Mouse (Mus musculus) monocyte, adult 2 months (primary cell): ENCODE measurements around the gene Lkaaear1.

ENCODE experiments used
- DNase-seq, 2 experiments: peaks; one replicate each; pipeline ENCODE4 v3.0.0; 2022; ENCODE audit warnings: low spot score in 2 of 2, low read depth in 1 of 2

Gene Lkaaear1

DNA sequence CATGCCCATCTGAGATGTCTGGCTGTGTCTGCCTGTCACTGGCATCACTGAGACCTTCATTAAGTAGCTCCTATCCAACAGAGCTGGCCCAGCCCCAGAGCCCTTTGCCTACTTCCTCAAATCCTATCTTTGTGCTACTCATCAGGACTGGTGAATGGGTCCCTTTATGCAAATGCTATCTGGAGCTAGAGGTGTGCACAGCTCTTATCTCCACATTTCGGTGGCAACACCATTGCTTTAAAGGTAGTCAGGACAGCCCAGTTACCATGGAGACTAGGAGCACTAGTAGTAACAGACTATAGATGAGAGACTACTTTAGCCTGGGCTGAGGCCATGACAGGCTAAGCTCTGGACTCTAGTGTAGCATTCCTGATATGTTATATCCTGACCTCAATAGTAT lies 13.5 kb downstream of the Lkaaear1 start:
- DNase-seq = no peak

DNA sequence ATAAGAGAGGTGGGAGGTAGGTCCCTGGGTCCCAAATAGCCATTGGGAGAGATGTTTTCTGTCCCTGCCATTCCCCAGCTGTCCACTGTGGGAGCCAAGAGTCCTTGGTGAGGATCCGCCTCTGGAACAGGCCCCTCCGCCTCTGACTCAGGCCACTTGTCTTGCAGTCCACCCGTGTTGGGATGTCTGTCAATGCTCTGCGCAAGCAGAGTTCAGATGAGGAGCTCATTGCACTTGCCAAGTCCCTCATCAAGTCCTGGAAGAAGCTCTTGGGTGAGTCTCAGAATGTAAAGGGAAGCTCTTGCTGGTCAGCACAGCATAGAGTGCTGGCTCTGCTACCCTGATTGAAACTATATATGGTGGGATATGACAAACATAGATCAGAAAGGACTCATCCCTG lies 14.9 kb downstream of the Lkaaear1 start:
- no peak for DNase-seq

- DNase-seq = no peak
Observed at GRCm38 (mm10) chr2:181681978-181682377, 16.3 kb downstream of the Lkaaear1 start.

DNA sequence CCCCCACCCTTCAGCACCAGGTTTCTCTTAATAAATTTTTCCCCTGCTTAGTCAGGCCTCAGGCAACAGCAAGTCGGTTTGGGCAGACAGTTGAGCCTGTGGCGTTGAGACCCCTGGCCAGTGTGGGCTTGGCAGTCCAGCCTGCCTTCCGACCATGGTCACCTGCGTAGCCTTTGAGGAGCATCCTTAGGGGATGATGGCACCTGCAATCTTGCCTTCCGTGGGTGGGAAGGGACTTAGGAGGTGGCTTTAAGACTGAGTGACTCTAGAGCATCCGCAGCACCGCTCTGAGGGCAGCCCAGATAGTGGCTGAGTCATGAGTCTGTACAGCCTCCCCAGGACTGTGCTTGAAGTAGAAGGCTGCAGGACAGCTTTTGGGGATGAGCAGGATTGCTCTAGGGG lies 17.5 kb downstream of the Lkaaear1 start:
- DNase-seq = no peak

DNA sequence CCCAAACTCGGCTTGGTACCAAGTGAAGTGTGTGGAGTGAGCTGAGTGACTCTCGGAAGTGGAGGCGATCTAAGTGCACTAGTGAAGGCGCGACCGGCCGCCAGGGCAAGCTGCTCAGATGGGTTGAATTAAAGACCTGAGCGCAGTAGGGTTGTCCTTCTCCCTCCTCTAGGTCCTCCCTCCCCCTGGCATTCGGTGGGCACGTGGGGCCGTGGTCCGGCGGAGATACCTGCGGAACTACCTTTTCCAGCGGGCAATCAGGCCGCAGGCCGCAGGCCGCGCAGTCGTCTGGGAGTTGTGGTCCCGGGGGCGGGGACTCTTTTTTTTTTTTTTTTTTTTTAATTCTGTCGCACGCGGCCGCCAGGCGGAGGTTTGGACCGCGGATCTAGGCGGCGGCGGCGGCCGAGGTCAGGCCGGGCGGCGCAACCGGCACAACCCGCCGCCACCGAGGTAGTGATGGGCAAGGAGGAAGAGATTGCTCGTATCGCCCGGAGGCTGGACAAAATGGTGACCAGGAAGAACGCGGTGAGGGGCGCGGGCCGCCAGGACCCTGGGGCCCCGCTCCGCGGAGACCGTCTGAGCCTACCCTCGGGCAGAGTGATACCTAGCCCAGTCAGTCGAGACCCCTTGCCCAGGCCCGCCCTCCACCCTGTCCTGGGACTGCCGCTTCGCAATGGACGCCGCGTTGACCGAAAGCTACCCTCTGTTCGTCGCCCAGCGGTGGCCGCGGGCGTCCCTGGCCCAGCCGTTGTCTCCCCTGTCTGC lies 18.1 kb downstream of the Lkaaear1 start, which contains the start of gene Tcea2:
TSS of gene Tcea2 (plus strand) at position 360 of the 765 bp plus-strand sequence.
- DNase-seq = peak in 1 of 2 experiments; percentile 45

DNA sequence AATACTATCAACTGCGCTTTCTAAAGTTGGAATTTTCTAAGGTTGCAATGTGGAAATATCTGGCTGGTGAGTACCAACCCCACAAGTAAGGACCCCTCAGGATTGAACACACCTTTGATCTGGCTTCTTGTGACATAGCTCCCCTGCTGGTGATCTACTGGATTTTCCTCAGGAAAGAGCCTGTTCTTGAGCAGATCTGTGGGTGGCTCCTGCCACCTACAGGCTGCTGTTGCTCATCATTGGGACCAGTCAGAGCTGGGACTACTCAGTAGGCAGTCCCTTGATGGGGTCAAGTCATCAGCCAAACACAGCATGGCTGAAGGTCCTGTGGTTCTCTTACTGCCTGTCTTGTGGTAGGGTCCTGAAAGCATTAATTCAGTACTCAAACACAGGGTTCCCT lies 19.5 kb downstream of the Lkaaear1 start:
- peak; percentile 48 to 62 for DNase-seq

DNA sequence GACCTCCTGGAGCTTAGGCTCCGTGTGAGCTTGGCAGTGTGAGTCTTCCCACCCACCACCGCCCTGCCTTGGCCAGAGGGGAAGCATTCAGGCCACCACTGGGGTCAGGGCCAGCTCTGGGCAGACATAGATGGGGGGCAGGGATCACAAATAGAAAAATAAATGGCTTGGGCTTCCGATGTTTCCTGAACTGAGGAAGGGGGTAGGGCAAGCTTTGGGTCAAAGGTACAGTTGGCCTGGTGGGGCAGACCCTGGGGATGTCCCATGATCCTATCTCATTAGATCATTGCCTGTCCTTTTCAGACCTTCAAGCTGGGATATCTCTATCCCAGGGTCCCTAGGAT lies 20.5 kb downstream of the Lkaaear1 start:
- no peak for DNase-seq

DNA sequence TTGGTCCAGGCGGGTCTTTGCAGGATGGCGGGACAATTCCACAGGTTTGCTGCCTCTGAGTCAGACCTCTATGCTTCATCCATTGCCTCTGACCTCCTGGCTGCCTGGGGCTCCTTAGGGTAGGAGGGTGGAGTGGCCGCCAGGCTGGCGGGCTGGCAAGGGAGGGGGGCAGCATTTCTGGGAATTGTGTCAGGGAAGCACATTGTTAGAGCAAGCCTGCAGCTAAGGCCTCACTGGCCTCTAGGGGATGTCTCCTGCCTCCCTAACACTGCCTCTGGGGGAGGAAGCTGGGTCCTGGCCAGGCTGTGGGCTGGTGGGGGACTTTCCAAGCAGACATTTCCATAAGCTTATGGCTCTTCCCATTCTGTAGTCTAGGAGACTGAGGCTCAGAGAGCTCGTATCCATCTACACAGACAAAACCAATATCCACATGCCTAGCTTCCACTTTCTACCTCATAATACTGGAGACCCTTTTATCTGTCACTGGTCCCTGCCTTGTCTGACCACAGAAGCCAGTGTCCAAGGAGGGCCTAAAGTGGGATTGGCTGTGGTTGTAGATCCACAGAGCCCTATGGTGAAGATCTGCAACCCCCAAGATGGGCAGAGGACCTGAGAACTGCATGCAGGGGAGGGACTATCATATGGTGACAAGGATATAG lies 21.0 kb downstream of the Lkaaear1 start:
- DNase-seq = no peak

- no peak for DNase-seq
Observed at GRCm38 (mm10) chr2:181676424-181676823, 21.8 kb downstream of the Lkaaear1 start.

DNA sequence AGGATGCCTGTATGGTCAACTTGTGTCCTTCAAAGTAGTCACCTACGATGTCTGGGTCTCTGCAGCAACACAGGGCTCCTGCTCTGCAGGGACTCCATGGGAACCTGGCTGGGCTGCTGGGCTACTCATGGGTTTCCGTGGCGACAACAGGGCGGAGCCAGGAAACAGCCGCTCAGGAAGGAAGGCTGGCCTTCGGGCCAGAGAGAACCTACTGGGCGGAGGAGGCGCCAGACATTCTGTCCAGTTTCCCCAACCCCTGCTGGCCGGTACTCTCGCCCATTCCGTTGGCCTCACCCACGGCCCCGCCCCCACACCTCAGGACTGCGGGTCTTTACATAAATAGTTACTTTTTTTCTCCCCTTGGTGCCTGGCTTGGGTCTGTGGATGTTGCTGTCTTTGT lies 22.8 kb downstream of the Lkaaear1 start:
- DNase-seq = no peak

GRCm38 (mm10) chr2:181674934-181675333 lies 23.3 kb downstream of the Lkaaear1 start:
- DNase-seq = no peak

DNA sequence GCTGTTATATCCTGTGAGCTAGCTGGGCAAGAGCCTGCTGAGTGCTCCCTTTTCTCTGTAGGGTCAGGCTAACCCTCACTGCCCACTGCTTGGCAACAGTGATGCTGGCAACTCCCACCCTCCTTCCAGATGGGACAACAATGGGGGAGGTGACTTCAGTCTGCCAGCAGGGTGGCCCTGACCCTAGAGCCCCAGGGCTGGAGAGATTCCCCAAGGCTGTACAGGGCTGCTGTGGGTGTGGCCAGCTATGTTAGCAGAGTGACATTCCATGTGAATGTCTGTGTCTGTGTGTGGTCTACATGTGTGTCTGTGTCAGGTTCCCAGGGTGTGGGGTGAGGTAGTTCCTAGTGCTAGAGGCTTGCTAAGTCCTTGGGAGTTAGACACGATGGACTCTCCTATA lies 24.7 kb downstream of the Lkaaear1 start:
- no peak for DNase-seq

GRCm38 (mm10) chr2:181671984-181672383 lies 26.3 kb downstream of the Lkaaear1 start:
- DNase-seq = no peak

DNA sequence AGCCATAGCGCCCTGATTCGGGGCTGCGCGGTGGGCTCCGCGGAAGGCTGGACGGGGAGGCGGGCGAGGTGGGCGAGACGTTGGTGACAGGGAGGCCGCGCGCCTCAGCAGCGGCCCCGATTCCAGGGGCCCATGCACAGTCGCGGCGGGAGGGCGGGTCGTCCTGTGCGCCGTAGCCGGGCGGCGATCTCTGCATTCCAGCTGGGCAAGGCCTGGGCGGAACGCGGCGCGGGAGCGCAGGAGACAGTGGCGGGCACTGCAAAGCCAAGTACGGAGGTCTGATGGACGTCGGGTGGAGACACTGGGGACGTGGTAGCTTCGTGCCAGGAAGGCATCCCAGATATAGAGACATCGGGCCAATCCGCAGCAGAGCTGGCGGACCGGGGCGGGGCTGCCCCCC lies 26.9 kb downstream of the Lkaaear1 start, which contains the start of gene Sox18:
TSS of gene Sox18 (minus strand) at position 315 of the 400 bp plus-strand sequence.
- DNase-seq = no peak

DNA sequence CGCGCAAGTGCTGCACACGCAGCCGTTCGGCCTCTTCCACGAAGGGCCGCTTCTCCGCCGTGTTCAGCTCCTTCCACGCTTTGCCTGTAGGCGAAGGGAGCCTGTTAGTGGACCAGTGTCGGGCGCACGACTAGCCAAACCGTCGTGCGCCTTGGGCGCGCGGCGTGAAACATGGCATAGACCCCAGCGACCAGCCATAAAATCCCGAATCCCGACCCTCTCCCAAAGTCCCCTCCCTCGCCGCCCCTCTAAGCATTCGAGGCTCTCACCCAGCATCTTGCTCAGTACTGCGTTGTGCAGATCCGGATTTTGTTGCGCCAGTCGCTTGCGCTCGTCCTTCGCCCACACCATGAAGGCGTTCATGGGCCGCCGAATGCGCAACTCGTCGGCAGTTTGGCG lies 27.3 kb downstream of the Lkaaear1 start:
- DNase-seq = no peak

DNA sequence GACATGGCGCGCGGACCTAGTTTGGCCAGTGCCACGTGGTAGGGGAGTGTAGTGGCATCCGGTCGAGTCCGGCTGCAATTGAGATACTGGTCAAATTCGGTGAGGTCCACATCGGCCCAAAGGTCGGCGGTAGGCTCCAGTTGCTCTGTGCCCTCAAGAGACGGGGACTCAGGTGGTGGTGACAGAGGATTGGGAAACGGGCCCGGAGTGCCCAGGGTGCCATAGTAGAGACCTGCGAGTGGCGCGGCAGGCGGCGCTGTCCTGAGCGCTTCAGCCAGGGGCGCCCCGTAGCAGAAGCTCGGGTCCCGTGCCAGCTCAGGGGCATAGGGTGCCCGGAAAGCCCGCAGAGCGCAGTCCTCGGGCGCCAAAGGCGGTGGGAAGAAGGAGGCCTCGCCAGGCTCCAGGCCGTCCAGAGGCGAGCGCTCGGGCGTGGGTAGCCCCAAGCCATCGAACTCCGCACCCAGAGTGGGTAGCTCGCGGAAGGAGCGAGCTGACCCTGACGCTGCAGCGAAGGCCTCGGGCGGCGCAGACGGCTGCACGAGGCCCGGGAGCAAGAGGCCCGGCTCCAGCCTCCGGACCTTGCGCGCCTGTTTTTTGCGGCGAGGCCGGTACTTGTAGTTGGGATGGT lies 27.8 kb downstream of the Lkaaear1 start:
- DNase-seq = no peak

DNA sequence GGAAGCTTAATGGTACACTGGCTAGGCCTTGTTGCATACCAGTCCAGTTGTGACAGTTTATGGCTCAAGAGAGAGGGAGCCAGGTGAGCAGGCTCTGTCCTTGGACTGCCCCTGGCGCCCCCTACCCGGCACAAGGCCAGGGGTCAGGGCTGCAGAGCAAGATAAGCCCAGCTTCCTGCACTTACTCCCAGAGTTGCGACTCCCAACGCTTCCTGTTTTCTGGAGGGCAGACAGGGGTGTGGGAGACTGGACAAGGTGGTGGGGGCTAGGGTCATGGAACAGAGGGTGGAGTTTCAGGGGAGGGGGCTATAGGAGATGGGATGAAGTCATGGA lies 35.0 kb downstream of the Lkaaear1 start:
- DNase-seq = no peak

DNA sequence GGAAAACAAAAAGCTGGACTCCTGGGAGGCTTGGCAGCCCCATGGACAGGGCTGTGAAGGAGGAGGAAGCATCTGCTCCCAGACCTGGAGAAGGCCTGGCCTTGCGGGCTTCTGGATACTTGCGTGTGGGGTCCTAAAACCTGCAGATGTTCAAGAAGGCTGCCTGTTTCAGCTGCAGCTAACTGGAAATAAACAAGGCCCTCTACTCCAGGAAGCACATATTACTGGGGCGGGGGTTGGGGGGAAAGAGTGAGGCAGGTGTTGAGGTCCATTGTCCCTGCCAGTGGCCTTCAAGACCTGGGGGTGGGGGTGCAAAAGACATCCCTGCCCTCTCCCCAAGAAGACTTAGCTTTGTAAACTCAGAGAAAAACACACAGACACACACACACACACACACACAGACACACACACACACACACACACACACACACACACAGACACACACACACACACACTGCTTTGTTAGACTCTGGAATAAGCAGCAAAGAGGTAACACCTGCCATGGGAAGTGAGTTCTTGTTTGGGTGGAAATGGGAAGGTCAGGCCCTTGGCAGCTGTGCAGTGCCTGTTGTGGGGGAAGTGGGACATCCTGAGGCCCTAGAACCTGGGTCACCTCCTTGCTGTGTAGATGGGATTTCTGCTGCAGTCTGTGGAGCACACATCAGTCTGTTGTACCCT lies 35.5 kb downstream of the Lkaaear1 start:
- no peak for DNase-seq

- DNase-seq = peak; percentile 46 to 63
Observed at GRCm38 (mm10) chr2:181659609-181660055, 38.6 kb downstream of the Lkaaear1 start.

DNA sequence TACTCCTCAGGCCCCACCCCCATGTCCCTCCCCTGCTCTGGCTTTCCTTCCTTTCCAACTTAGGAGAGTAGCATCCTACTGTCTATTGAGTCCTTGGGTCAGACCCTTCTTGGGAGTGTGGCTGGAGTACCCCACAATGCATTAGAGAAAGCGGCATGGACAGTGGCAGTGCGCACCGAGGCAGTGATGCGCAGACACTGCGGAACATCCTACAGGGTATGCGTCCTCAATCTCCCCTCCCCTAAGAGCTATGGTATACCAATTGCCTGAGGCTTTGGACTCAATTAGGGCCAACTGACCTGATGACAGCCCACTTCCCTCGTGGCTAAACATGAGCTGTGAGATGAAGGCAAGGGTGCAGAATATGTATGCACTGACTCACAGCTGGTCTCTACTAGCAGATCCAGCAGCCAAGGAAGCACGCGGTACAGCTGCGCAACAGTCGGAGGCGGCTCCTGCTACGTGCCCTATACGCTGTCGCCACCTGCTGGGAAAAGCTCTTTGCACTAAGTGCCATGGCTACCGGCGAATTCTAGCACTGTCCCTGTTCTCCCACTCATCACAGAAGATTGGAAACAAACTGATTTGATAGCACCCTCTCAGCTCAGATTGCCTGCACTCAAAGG lies 39.2 kb downstream of the Lkaaear1 start:
- no peak for DNase-seq

DNA sequence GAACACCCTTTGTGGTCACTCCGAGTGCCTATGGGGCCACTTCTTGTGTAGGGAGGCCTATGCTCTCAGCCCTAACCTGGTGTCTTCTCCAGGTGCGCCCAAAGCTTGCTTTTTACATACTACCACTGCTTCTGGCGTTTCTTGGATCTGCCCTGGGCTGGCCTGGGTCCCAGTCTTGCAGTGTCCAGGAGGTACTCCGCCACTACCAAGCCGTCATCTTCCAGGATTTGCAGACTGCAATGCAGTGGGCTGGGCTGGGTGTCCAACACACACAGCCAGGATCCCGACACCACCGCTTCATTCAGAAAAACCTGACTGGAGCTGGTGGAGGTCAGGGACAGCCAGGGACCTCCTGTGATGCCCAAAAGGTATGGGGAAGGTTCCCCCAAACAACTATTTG lies 39.7 kb downstream of the Lkaaear1 start:
- DNase-seq = no peak
